Mouse (Mus musculus) left cerebral cortex, postnatal 4 days (tissue): ENCODE data around the gene Eya3. TPM values are rescaled to one million over a fixed set of nuclear protein-coding genes. Genes with fewer than 3 reads are reported as not detected.

Experiments used
- DNase-seq: peaks from one replicate; pipeline ENCODE4 v3.0.0-alpha.2; 2022
- intact Hi-C: fragments of 180-260 bp; cut with DNase I; formaldehyde crosslinking; loops from one replicate; pipeline ENCODE4 v1.15.1; 2025
- total RNA-seq, 2 experiments: library from RNA; stranded (reverse); gene quantifications; 2 replicates each; pipeline ENCODE4 v1.2.3; 2021

Eya3 gene
- total RNA-seq, 2 experiments from 2014 or later, result 24.5 to 25.7 TPM

DNA sequence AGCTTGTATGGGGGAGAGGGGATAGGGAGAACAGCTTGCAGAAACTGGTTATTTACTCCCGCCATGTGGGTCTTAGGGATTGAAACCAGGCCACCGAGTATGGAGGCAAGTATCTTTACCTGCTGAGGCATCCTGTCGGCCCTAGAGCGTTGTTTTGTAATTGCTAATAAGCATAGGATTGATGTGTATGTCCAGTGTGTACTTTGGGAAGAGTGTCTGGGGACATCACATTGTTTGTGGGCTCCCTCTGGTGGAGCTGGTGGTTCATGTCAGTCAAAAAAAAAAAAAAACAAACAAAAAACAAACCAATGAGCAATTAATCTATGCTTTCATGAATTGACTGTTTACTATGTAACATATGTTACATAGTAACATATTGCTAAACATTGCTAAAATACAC, 2.2 kb upstream of the Eya3 start:
- intact Hi-C loops, result loop anchor here (5.0 kb wide), 1 partner anchor 84 kb away; no protein-coding TSS in a partner anchor
- peak; percentile 23 for DNase-seq

DNA sequence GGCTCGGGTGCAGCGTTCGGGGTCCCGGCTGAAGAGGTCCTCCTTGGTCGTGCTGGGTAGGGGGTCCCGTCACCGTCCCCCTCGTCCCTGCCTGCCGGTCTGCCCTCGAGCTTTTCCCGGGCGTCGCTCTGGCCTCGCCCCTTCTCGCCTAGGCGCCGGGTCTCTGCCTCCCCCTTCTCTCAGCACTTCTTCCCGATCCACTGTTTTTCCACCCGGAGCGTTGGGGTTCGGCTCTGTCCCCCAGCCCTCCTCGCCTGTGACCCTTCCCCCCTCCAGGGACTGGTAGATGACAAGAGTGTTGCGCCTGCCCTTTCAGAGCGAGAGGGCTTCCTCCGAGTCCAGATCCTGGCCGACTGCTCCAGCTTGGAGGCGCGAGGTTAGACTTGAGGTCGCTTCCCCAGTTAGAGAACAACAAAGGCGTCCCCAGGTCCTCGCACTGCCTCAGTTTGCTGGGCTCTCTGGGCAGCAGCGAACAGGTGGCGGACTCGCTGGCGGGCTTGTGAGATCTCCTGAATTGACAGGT, 465 bp downstream of the Eya3 start:
- intact Hi-C loops, result loop anchor here (5.0 kb wide), 1 partner anchor 87 kb away; no protein-coding TSS in a partner anchor
- DNase-seq, result peak; percentile 12

- intact Hi-C loops, result no loop called here
Observed at GRCm38 (mm10) chr4:132647439-132647838, 8.7 kb downstream of the Eya3 start.

DNA sequence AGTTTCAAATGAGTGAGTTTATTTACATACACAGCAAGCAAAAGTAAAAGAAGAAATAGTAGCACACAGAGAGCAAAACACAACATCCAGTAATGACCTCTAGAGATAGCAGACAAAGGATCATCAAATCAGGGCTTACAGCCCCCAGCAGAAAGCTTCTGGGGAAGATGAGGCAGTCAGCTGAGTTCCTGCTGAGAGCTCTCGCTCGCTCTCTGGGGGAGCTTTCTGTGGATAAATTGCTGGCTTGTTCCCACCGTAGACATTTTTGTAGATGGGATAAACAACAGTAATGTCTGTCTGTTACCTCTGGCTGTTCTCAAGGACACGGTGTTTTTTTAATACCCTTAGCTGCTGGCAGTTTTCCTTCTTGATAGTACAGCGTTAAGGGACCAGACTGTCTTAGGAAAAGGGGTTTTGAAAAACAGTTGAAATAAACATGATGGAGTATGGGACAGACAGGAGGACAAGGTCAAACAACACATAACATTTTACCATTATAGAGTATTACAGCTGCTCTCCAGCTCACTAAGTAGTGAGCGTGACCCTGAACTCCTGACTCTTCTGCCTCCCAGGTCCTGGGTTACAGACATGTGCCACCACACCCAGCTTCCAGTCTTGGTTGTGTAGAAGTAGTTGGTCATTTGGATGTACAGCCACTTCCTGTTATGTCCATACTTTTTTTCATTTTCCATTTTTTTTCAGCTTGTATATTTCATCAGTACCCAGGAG, 10.6 kb downstream of the Eya3 start:
- DNase-seq, result no peak
- intact Hi-C loops, result no loop called here

More at GRCm38 (mm10) chr4:132647439-132647838, 8.7 kb downstream of the Eya3 start:
- DNase-seq, result no peak

DNA sequence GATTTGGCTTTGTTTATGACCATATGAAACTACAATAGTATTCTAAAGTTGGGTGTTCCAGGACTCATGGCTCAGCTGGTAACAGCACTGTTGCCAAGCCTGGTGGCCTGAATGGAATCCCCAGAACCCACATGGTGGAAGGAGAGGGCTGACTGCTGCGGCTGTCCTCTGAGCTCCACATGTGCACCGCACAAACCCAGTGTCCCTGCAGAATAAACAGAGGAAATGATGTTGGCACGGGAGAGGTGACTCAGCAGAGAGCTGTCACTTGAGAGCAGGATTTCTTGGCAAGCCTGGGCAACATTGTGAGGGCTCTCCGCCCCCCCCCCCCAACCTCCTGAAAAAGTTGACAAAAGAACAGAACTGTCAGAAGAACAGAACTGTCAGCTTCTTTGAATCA, 14.1 kb downstream of the Eya3 start:
- peak; percentile 19 for DNase-seq
- intact Hi-C loops, result no loop called here

- intact Hi-C loops, result no loop called here
- DNase-seq, result no peak
Observed at GRCm38 (mm10) chr4:132653799-132654198, 15.0 kb downstream of the Eya3 start.

- no peak for DNase-seq
- intact Hi-C loops, result no loop called here
Observed at GRCm38 (mm10) chr4:132655290-132655689, 16.5 kb downstream of the Eya3 start.

- no peak for DNase-seq
- intact Hi-C loops, result no loop called here
Observed at GRCm38 (mm10) chr4:132659106-132659505, 20.3 kb downstream of the Eya3 start.

GRCm38 (mm10) chr4:132672697-132673096, 33.9 kb downstream of the Eya3 start:
- intact Hi-C loops, result no loop called here

GRCm38 (mm10) chr4:132676771-132677539, 38.2 kb downstream of the Eya3 start:
- intact Hi-C loops, result no loop called here
- DNase-seq, result no peak

More at GRCm38 (mm10) chr4:132672697-132673096, 33.9 kb downstream of the Eya3 start:
- no peak for DNase-seq

DNA sequence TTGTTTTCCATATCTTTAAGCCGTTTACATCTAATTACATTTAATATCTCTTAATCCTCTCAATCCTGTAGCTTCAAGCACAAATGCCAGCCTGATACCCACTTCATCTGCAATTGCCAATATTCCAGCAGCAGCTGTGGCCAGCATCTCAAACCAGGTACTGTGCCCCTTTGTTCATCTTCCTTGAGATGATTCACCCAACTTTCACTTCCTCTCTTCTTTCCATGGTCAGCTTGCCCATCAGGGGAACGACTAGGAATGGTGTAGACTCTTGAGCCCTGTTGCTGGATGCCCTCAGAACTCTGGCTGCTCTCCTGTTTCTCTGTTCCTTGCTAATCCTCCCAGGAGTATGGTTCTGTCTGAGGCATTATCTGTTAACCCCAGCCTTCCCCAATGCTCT, 50.8 kb downstream of the Eya3 start:
- intact Hi-C loops, result no loop called here
- DNase-seq, result no peak

GRCm38 (mm10) chr4:132693366-132693765, 54.6 kb downstream of the Eya3 start:
- intact Hi-C loops, result no loop called here
- DNase-seq, result no peak

DNA sequence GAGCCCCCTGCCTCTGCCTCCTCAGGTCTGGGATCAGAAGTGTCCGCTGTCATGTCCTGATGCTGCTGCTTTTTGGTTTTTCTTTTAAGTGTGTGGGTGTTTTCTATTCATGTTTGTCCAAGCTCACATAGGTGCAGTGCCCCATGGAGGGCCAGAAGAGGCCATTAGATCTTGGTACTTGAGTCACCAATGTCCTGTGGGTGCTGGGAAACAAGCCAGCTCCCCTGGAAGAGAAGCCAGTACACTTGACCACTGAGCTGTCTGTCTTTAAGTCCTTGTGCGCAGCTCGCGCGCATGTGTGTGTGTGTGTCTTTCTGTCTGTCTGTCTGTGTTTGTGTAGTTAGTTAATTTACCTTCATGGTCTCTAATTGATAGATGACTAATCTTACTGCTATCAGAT, 63.3 kb downstream of the Eya3 start:
- intact Hi-C loops, result loop anchor here (10.0 kb wide), 1 partner anchor 123 kb away; no protein-coding TSS in a partner anchor
- no peak for DNase-seq

DNA sequence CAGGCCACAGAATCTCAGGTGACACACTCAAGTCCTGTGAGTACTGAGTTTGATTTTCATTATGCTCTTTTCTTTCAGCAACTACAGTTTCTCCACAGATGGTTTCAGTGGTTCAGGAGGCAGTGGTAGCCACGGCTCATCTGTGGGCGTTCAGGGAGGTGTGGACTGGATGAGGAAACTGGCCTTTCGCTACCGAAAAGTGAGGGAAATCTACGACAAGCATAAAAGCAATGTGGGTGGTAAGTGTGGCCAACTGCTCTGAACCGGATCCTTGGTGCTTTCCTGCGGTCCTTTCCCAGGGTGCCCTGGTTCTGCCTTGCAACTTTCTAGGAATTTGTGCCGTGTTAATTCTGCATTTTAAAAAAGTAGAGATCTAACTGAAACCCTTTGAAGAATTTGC, 68.1 kb downstream of the Eya3 start:
- no peak for DNase-seq
- intact Hi-C loops, result loop anchor here (10.0 kb wide), 1 partner anchor 118 kb away; no protein-coding TSS in a partner anchor

DNA sequence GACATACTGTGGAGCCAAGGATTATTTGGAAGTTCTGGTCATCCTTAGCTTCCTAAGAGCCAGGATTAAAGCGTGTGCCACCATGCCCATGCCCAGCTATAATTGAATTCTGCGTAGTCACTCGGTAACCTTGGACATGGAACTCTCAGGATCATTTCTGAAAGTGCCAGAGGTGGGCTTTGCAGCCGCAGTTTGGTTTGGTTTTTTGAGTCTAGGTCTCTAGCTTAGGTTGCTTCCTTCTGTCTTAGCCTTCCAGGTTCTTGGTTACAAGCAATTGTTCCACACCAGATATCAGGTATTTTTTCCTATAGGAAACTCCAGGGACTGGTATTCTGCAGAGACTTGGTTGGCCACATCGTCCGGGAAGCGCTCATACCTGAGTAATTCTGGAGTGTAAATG, 74.4 kb downstream of the Eya3 start:
- intact Hi-C loops, result no loop called here
- no peak for DNase-seq

GRCm38 (mm10) chr4:132718251-132718650, 79.5 kb downstream of the Eya3 start:
- intact Hi-C loops, result no loop called here
- DNase-seq, result no peak

DNA sequence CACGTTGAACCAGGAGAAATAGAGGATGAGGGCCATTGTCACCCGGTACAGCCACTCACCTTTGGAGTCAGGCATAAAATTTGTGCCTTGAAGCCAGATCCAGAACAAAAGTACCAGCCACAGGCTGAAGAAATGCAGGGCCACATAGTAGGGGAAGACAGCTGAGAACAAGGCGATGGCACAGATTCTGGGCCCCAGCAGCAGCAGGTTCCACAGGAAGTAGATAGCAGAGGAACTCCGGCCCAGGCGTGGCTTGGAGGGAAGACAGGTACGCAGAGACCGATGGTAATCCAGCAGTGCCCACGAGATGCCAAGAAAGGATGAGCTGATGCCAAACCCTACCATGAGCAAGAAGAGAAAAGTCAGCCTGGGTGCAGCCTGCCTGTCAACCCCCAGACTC, 89.4 kb downstream of the Eya3 start:
- intact Hi-C loops, result no loop called here
- DNase-seq, result no peak

DNA sequence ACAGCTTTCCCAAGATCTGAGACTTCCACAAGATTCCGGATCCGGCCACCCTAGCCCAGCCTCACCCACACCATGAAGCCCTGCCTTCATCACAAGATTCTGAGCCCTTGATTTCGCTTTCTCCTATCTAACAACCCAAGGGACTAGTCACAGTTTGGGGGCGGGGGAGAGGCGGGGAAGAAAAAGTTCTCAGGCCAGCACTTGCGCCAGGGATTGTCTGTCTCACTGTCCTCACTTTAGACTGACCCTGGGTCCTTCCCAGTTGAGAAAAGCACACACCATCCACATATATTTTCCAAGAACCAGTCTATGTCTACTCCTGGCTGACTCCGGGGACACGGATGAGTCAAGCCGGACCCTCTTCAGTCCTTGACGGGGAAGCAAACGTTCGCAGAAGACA, 92.8 kb downstream of the Eya3 start:
- intact Hi-C loops, result no loop called here
- DNase-seq, result no peak

- DNase-seq, result peak; percentile 91
- intact Hi-C loops, result no loop called here
Observed at GRCm38 (mm10) chr4:132732148-132732684, 93.4 kb downstream of the Eya3 start, which contains the start of gene Xkr8. Gene Xkr8, minus strand, starts transcription at chr4:132732546.

DNA sequence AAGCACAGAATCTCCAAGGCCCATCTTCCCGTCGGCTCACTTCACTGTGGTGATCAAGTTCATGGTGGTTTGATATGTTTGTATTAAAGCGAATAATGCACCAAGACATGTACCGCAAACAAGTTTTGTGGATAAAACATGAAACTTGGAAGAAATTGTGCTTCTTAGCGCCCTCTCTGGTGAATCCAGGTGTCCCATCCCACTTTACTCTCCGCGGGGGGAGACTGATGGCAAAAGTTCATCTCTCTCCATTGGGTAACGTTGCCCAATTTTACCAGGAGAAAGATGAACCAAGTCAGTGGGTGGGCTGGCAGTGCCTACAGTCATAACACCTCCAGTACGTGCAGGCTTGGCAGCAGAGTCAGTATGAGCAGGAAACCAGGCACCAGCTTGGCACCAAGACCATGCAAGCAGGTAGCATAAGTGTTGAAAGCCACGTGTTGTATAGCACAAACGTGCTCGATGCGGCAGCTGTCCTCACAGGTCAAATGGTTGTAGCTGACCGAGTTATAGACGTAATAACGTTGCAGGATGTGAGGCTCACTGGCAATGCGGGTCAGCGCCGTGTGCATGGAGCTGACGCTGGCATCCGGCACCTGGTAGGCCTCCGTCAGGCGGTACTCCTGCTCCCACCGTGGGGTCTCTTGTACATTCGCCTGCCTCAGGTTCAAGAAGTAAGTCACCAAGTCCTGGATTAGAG, 94.4 kb downstream of the Eya3 start:
- no peak for DNase-seq
- intact Hi-C loops, result no loop called here

GRCm38 (mm10) chr4:132734766-132735165, 96.0 kb downstream of the Eya3 start:
- intact Hi-C loops, result no loop called here
- no peak for DNase-seq
